ENCODE assay signal across 1 mouse cellular context in the genomic region with DNA sequence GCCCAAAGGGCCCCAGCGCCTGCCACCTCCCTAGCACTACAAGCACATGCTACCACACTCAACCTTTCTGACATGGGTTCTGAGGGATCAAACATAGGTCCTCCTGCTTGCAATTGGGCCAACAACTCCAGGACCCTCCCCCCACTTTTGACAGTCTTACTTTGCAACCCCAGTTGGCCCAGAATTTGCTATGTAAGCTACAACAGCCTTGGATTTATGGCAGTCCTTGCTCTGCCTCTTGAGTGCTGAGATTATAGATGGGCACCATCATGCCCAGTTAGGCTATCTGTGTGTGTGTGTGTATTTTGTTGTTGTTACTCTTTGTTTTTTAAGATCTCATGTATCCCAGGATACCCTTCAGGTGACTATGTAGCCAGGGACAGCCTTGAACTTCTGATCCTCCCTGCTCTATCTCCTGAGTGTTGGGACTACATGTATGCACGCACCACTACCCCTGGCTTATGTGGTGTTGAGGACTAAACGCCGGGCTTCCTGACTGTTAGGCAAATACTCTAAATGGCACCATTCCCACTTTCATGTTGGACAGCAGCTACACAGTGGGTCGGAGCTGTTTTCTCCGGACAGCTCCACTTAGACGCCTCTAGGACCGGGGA.
TF ChIP-seq lines count a peak whose summit lies in the region.

No protein-coding gene starts in this region.

TF ChIP-seq in ES-E14, 5 proteins besides CTCF, POLR2A, EP300 and RAD21 (continued from another document):
- TF ChIP-seq MAFK (IDR thresholded peaks at IDR 0.05; ENCODE audit: insufficient read depth, low read depth, low read length) (no peak), HCFC1 (IDR thresholded peaks at IDR 0.05; ENCODE audit: borderline replicate concordance, insufficient read depth, low read length) (no peak; the same call in 1 of the 2 replicates)
